Mouse (Mus musculus) hindbrain, postnatal 0 days (tissue): Measurements from ENCODE around the gene Lrba. TPM values are rescaled to one million over a fixed set of nuclear protein-coding genes. Genes with fewer than 3 reads are reported as not detected.
A peak's percentile ranks its signal among the peaks of the same experiment; 100 is the strongest.

ENCODE experiments used
- ATAC-seq: fragments of 200-750 bp; cut with Nextera tagmentation; 2 replicates; pipeline ENCODE4 v1.8.0; 2017; ENCODE audit warnings: mild to moderate bottlenecking, moderate TSS enrichment, moderate library complexity
- DNase-seq: peaks from one replicate; pipeline ENCODE4 v3.0.0-alpha.2; 2015; ENCODE audit warnings: low spot score
- H3K27ac ChIP-seq: fragments of 300-500 bp; sonication (generic); 2 replicates; pipeline ENCODE4 v1.5.1; 2014; ENCODE audit warnings: mild to moderate bottlenecking
- H3K27me3 ChIP-seq: fragments of 300-500 bp; sonication (generic); 2 replicates; pipeline ENCODE4 v1.6.1; 2014; ENCODE audit warnings: low read length, mixed read lengths; ENCODE audit not compliant: insufficient read depth
- H3K36me3 ChIP-seq: fragments of 300-500 bp; sonication (generic); 2 replicates; pipeline ENCODE4 v1.6.1; 2014; ENCODE audit warnings: low read length, mixed read lengths; ENCODE audit not compliant: insufficient read depth
- H3K4me1 ChIP-seq: fragments of 300-500 bp; sonication (generic); 2 replicates; pipeline ENCODE4 v1.6.1; 2014; ENCODE audit warnings: antibody characterized with exemption, low read length, mixed read lengths; ENCODE audit not compliant: insufficient read depth
- H3K4me2 ChIP-seq: fragments of 300-500 bp; sonication (generic); 2 replicates; pipeline ENCODE4 v1.6.1; 2014; ENCODE audit warnings: low read depth, mild to moderate bottlenecking, low read length, moderate library complexity, mixed read lengths
- H3K4me3 ChIP-seq: fragments of 300-500 bp; sonication (generic); 2 replicates; pipeline ENCODE4 v1.5.1; 2014; ENCODE audit warnings: low read length
- H3K9ac ChIP-seq: fragments of 300-500 bp; sonication (generic); replicated peaks from 2 replicates; pipeline ENCODE4 v1.6.1; 2014; ENCODE audit warnings: mild to moderate bottlenecking, low read length, moderate library complexity, mixed read lengths
- H3K9me3 ChIP-seq: fragments of 300-500 bp; sonication (generic); 2 replicates; pipeline ENCODE4 v1.6.1; 2016; ENCODE audit warnings: low read length, mixed read lengths
- CTCF ChIP-seq: IDR thresholded peaks from 2 replicates; pipeline ENCODE4 v1.5.1; 2016; ENCODE audit warnings: antibody characterized with exemption, control low read depth, low read depth
- WGBS: fragments of 180-500 bp; shearing (Covaris S2); extraction: QIAGEN DNeasy Blood & Tissue Kit; methylation state at CpG from one replicate; pipeline ENCODE4 v1.1.7; 2014; 5-methylcytosine and 5-hydroxymethylcytosine counted together
- polyA plus RNA-seq: library from polyadenylated mRNA; unstranded; fragments of >200 nt; fragmentation: Nextera tagmentation; extraction: Ambion mirVana; gene quantifications from 2 replicates; pipeline ENCODE4 v1.2.1, GENCODE M21; 2015
- total RNA-seq: library from RNA; depleted of rRNA; stranded (reverse); fragments of >200 nt; gene quantifications from 2 replicates; pipeline ENCODE4 v1.2.3, GENCODE M21; 2014

Lrba gene
- total and polyA plus RNA-seq, 2 experiments from 2014 or later: 5.5 to 36.6 TPM

DNA sequence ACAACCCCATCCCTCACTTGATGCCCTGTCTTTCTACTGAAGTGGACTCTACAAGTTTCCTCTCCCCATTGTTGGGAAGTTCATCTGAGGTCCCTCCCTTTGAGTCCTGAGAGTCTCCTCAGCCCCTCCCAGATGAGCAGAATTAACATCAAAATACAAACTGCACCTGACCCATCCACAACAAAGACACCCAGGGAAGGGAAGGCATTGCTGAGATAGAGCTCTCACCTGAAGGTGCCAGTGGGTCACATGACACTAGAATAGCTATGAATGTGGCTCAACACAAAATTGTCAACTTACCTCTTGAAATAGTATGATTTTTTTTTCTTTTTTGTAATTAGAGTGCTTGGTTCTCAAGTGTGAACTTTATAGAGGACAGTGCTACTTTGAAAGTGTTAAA, 468.3 kb downstream of the Lrba start:
- no peak for ATAC-seq
- H3K36me3 ChIP-seq: no peaks in the 10 kb centered on the region
- no peak for TF ChIP-seq CTCF

DNA sequence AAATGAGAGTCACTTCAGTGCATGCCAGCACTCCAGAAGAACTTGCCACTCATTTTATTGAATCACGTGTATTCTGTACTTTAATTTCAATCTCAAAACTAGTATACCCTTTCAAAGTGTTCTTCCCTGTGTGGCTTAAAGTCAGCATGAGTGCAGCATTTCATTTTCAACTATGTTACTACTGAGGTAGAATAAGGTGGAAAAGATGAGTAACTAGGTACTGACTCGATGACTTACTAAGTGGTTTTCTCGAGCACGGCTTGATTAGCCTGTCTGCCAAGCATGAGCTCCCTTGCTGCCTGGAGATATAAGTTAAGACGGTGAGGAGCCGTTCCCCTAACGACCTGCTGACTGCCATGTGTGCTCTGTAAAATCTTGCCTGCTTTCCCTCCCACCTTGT, 469.1 kb downstream of the Lrba start:
- DNase-seq (no peak), ATAC-seq (no peak)
- Histone ChIP-seq H3K4me1 (0 out of 2 replicates have a peak, but pooled peaks cover 3% of the 10 kb centered on the region), H3K9me3 (no peaks in the 10 kb centered on the region), H3K9ac (no peak overlapping the region), H3K4me2 (no peak overlapping the region), H3K27me3 (no peaks in the 10 kb centered on the region), H3K4me3 (no peak overlapping the region), H3K27ac (no peak overlapping the region), H3K36me3 (no peaks in the 10 kb centered on the region)
- TF ChIP-seq CTCF: no peak
- WGBS: 60% methylated on average over 7 of the region's 7 CpGs

More for the DNA sequence above, 468.3 kb downstream of the Lrba start:
- H3K27me3 ChIP-seq: no peaks in the 10 kb centered on the region
- no peak for DNase-seq
- H3K27ac ChIP-seq: no peak overlapping the region
- H3K9me3 ChIP-seq: no peaks in the 10 kb centered on the region
- no peak overlapping the region for H3K4me2 ChIP-seq
- H3K9ac ChIP-seq: no peak overlapping the region
- no peak overlapping the region for H3K4me3 ChIP-seq
- H3K4me1 ChIP-seq: 0 out of 2 replicates have a peak, but pooled peaks cover 6% of the 10 kb centered on the region

DNA sequence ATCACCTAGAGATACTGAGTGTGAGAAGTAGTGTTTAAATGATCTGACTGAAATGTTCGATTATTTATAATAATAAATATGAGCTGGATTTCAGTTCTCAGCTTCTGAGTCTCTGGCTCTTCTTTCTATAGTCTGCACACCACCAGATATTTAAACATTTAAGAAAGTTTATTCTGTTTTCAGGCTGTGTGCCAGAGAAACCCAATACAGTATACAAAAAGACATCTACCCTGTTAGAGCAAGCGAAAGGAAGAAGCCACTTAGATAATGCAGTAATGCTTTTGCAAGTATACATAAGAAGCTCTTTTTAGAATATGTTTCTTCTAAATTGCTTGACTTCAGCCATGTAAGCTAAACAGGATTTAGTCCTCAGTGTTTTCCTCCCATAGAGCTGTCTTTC, 474.5 kb downstream of the Lrba start:
- 85% methylated on average over 2 of the region's 2 CpGs for WGBS
- H3K9ac ChIP-seq: no peak overlapping the region
- no peak overlapping the region for H3K27ac ChIP-seq
- H3K4me1 ChIP-seq: no peaks in the 10 kb centered on the region
- TF ChIP-seq CTCF: no peak
- no peaks in the 10 kb centered on the region for H3K36me3 ChIP-seq
- H3K4me2 ChIP-seq: no peak overlapping the region
- H3K9me3 ChIP-seq: no peaks in the 10 kb centered on the region
- no peak for DNase-seq
- no peak for ATAC-seq
- H3K27me3 ChIP-seq: no peaks in the 10 kb centered on the region
- no peak overlapping the region for H3K4me3 ChIP-seq

DNA sequence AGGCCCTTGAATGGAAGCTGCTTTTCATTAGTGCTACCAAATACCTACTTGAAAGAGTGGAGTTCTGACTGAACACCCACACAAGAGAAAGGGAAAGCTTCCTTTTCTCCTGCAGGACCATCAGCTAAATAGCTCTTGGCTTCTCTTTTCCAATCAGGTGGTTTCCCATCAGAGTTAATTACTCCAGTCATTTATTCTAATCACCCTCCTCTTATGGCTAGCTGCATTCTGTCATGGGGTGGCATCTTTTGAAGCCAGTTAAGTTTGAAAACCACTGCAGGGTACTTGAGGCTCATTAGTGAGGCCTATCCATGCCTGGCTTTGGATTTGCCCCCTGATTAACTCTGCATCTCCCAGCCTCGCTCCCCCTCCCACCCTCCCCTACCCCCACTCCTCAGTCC, 476.7 kb downstream of the Lrba start:
- WGBS: 33% methylated on average over 1 of the region's 1 CpGs
- Histone ChIP-seq H3K4me3 (no peak overlapping the region), H3K9ac (no peak overlapping the region), H3K27ac (no peak overlapping the region), H3K4me1 (no peaks in the 10 kb centered on the region), H3K36me3 (no peaks in the 10 kb centered on the region), H3K27me3 (no peaks in the 10 kb centered on the region), H3K4me2 (no peak overlapping the region), H3K9me3 (no peaks in the 10 kb centered on the region)
- TF ChIP-seq CTCF: no peak
- peak; percentile 66 for DNase-seq
- peak; percentile 87 for ATAC-seq

DNA sequence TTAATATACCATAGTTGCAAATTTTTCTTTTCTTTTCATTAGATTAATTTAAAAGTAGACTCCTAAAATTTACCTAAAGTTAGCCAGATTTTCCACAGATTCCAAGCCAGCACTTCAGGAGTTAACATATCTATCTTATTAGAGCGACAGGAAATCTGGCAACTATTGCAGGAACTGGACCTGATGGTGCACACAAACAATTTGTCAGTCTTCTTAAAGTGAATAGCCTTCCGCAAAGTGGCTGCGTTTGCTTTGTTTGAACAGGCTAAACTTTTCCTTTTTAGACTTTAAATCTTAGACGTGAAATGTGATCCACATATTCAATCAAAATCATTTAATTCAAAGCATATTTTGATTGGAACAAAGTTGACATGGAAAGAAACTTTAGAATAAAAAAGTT, 485.0 kb downstream of the Lrba start:
- Histone ChIP-seq H3K36me3 (no peaks in the 10 kb centered on the region), H3K4me2 (no peak overlapping the region), H3K9ac (no peak overlapping the region), H3K9me3 (no peaks in the 10 kb centered on the region), H3K27ac (no peak overlapping the region), H3K27me3 (no peaks in the 10 kb centered on the region), H3K4me1 (no peaks in the 10 kb centered on the region), H3K4me3 (no peak overlapping the region)
- WGBS: 34% methylated on average over 4 of the region's 4 CpGs
- ATAC-seq (no peak), DNase-seq (no peak)
- no peak for TF ChIP-seq CTCF

DNA sequence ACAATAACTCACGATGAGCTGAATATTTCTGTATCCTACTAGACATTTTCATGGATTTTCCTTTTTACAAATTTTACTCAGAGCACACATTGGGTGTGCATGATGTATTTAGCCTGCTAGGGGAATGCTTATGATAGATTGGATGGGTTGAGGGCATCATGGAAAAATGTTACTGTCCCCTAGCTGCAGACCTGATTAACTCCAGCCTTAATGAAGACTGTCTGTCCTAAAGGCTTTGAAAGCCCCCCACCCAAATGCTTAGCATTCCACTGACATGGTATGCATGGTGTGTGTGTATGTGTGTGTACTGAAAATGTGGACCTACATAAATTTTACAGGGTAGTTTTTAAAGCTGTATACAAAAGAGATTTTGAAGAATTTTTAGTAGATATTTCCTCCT, 487.1 kb downstream of the Lrba start:
- Histone ChIP-seq H3K27me3 (no peaks in the 10 kb centered on the region), H3K4me3 (no peak overlapping the region), H3K4me1 (no peaks in the 10 kb centered on the region), H3K36me3 (no peaks in the 10 kb centered on the region), H3K9me3 (no peaks in the 10 kb centered on the region), H3K9ac (no peak overlapping the region), H3K27ac (0 out of 2 replicates have a peak overlapping the region, but pooled peaks have one; percentile 51), H3K4me2 (no peak overlapping the region)
- peak; percentile 36 for TF ChIP-seq CTCF
- WGBS: 54% methylated on average over 1 of the region's 1 CpGs
- DNase-seq (no peak), ATAC-seq (no peak)

DNA sequence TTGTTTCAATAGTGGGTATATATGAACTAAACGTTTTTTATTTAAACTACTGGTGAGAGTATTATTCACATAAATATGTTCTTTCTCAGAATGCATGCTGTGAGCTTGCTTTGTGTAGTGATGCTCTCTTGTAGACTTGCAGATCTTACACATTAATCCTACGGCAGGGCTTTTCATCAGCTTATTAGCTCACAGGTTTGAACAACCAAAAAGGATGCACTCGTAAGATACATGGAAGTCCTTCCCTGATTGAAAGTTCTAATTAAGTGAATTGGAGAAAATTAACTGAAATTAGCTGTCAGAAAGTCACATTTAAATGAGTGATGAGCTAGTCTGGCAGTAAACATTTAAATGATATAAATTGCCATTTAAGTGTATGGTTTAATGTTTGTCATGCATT, 488.3 kb downstream of the Lrba start:
- no peak for DNase-seq
- no peaks in the 10 kb centered on the region for H3K4me1 ChIP-seq
- no peak for ATAC-seq
- H3K4me3 ChIP-seq: no peak overlapping the region
- 26% methylated on average over 3 of the region's 3 CpGs for WGBS
- no peaks in the 10 kb centered on the region for H3K36me3 ChIP-seq
- H3K4me2 ChIP-seq: no peak overlapping the region
- no peaks in the 10 kb centered on the region for H3K27me3 ChIP-seq
- H3K27ac ChIP-seq: no peak overlapping the region
- no peaks in the 10 kb centered on the region for H3K9me3 ChIP-seq
- H3K9ac ChIP-seq: no peak overlapping the region
- no peak for TF ChIP-seq CTCF
